Mouse (Mus musculus) C2C12 (cell line): ENCODE measurements around the gene Ankrd34b.

Experiments
- CEBPB ChIP-seq: IDR thresholded peaks from one replicate; pipeline ENCODE4 v1.6.1; 2011; ENCODE audit warnings: low read depth, mild to moderate bottlenecking, control low read depth, moderate library complexity
- CTCF ChIP-seq: IDR thresholded peaks from one replicate; pipeline ENCODE4 v1.5.1; 2011; ENCODE audit not compliant: control insufficient read depth, insufficient read depth, insufficient read length
- FOSL1 ChIP-seq: IDR thresholded peaks from one replicate; pipeline ENCODE4 v1.8.0; 2011; ENCODE audit warnings: mild to moderate bottlenecking, low read length; ENCODE audit not compliant: poor library complexity, insufficient read depth, severe bottlenecking
- MAX ChIP-seq: IDR thresholded peaks from one replicate; pipeline ENCODE4 v1.6.1; 2011; ENCODE audit warnings: mild to moderate bottlenecking, control low read depth
- MYOG ChIP-seq: IDR thresholded peaks from one replicate; pipeline ENCODE4 v1.6.1; 2011; ENCODE audit not compliant: control insufficient read depth, insufficient read length; ENCODE audit errors: extremely low read depth
- USF1 ChIP-seq: IDR thresholded peaks from one replicate; pipeline ENCODE4 v1.6.1; 2011; ENCODE audit warnings: low read depth, mild to moderate bottlenecking, control low read depth, moderate library complexity

- TF ChIP-seq CTCF: no peak
- TF ChIP-seq USF1: no peak
- TF ChIP-seq CEBPB: no peak
- no peak for TF ChIP-seq MAX
- TF ChIP-seq MYOG: no peak
- TF ChIP-seq FOSL1: no peak
Observed at GRCm38 (mm10) chr13:92410486-92410885, 15.2 kb upstream of the Ankrd34b start.
